Mouse (Mus musculus) naive thymus-derived CD4-positive, alpha-beta T cell, adult 2 months (primary cell): ENCODE results near the gene Tnfsf13.
A peak's percentile ranks its signal among the peaks of the same experiment; 100 is the strongest.

Source experiments
- DNase-seq: peaks from one replicate; pipeline ENCODE4 v3.0.0-alpha.2; 2011; ENCODE audit warnings: low read depth

The Tnfsf13 gene

DNA sequence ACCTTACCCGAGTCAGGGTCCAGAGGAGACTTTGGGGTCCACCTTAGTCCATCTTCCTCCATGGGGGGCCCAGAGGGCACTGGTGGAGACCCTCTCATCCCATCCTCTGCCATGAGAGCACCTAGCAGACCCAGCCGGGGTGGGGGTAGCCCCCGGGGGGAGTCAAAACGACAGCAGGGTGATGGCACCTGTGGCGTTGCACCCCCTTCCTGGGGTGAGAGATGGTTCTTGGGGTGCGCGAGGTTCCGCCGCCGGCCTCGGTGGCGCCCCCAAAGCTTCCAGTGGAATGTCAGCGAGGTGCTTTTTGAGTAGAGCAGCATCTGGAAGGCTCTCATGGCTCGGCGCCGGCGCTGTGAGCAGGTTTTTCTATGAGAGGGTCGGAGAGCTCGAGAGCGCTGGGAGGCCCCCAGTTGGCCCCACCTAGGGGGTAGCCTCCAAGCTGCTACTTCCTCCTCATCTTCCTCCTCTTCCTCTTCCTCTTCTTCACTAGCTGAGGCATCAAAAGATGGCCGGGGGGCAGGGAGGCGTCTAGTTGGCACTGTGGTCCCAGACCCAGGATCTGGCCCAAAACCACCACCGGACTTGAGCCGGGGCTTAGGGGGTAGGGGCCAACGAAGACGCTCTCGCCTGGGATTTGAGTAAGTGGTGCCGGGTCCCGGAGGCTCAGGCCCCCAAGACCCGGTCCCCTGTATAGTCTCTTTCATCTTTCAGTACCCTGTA, 5.3 kb downstream of the Tnfsf13 start:
- DNase-seq = no peak

- no peak for DNase-seq
Measured at GRCm38 (mm10) chr11:69679144-69679543, 6.4 kb downstream of the Tnfsf13 start.

DNA sequence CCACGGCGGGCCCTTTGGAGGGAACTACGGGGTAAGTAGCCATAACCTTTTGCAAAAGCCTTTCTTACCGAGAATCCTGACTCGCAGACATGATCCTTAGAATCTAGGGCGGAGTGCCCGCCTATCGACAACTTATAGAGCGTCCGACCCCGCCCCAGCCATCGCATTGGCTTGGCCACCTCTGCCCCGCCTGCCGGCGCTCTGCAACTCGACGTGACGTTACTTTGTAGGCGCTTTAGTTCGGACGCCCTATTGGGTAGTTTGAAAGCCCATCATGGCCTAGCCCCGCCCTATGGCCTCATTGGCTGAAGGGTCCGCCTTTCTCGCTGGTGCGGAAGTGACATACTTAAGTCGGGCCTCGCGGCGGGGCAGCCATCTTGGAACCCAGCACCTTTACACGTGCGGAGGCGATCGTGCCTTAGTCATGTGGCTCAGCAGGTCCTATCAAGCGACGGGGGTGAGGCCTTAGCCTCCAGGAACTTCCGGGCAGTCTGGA, 13.3 kb downstream of the Tnfsf13 start, which contains the start of gene Eif4a1:
Gene Eif4a1, minus strand, starts transcription at position 213 of the 496 bp plus-strand sequence.
- DNase-seq = peak; percentile 100

GRCm38 (mm10) chr11:69671726-69672124, 13.9 kb downstream of the Tnfsf13 start:
- DNase-seq = no peak

DNA sequence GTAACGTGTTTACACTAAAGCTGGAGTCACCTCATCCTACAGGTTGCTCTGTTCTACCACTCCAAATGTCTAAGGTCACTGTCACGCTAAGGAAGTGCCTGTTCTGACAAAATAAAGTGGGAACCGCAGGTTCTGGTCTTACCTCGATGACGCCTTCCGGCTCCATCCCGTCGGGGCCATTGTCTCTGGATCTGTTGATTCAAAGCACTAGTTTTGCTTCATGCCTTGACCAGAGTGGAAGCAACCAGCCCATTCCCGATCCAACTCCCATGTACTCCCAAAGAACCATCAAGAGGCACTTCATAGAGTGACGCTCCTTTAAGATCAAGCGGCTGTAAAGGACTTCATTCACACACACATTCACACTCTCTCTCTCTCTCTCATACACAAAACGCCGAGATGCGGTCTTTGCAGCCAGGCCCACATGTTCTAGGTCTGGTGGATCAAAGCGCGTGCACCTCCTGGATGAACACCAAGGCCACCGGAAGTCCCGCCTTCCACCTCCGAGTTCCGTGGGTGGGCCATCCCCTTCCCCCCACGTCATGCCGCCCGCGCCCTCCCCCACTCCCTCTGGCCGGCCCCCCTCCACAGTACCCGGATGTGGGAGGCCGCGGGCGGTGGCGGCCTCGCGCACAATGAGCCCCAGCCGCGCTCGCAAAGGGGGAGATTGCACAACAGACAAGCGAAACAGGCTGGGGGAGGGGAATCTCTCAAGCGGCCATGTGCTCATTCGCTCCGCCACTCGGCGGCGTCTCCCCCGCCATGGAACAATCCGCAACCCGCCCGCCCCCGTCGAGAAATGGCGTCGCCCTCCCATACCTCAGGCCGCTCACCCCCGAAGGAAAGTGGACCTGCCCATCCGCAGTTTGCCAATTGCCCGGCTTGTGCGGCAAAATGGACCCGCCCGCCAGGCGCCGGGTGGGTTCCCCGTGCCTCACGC, 14.5 kb downstream of the Tnfsf13 start:
- peak; percentile 98 for DNase-seq

DNA sequence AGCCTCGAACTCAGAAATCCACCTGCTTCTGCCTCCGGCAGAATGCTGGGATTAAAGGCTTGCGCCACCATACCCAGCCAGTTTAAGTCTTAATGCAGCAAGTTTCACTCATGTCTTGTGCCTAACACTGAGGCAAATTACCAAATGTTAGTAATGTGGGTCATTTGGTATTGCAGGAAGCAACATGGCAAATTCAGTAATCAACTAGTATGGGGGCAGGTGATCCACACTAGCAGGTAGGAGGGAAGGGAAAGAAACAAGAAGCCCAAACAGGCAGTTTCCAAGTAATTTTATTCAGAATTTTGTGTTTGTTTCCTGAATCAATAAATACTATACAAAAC, 18.9 kb downstream of the Tnfsf13 start:
- peak; percentile 47 for DNase-seq

DNA sequence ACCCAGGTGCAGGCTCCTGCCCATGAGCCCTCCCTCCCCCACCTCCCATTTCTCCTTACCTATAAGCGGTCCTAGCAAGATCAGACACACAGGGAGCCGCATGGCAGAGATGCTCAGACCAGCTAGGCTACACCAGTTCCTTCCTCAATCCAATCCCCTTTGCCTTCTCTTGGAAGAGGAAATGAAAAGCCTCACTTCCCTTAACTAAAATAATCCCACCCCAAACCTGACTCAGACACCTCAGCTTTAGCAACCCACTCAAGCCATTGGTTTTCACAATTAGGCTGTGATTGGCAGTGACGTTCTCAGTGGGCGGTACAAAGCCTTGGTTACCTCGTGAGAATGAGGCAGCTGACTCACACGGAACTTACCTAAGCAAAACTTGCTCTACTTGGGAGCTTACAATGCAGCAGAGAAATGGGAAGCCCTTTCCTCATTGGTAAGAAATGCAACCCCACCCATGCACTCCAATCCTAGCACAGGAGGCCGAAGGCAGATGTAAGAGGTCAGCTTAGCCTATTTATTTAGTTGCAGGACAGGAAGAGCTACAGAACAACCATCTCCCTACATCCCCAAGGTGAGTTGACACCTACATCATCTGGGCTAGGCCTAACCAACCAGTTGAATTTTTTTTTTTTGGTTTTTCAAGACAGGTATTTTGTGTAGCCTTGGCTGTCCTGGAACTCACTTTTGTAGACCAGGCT, 19.5 kb downstream of the Tnfsf13 start, which contains the start of gene Cd68:
Gene Cd68, minus strand, starts transcription at position 193 of the 704 bp plus-strand sequence.
- peak; percentile 70 for DNase-seq

DNA sequence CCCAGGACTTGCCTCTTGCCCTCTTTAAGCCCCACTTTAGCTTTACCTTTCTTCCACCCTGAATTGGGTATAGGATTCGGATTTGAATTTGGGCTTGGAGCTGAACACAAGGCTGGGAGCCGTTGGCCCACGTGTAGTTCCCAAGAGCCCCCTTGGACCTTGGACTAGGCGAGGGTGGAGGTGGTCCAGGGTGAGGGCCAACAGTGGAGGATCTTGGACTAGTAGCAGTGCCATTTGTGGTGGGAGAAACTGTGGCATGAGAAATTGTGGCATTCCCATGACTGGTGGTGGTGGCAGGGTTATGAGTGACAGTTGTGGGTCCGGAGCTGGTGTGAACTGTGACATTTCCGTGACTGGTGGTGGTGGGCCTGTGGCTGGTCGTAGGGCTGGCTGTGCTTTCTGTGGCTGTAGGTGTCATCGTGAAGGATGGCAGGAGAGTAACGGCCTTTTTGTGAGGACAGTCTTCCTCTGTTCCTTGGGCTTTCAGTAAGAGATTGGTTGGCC, 20.1 kb downstream of the Tnfsf13 start:
- DNase-seq = peak; percentile 28

DNA sequence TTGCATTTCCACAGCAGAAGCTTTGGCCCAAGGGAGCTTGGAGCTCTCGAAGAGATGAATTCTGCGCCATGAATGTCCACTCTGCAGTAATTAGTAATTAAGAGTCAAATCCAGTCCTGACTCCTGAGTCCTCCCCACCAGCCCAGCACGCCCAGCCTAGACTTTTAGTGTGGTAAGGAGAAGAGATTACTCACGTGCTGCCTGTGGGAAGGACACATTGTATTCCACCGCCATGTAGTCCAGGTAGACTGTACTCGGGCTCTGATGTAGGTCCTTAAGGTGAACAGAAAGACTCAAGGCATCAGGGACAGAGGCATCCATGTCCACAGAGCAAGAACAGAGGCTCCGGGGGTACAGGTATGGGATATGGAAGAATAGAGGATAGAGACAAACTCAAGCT, 20.7 kb downstream of the Tnfsf13 start:
- DNase-seq = no peak

DNA sequence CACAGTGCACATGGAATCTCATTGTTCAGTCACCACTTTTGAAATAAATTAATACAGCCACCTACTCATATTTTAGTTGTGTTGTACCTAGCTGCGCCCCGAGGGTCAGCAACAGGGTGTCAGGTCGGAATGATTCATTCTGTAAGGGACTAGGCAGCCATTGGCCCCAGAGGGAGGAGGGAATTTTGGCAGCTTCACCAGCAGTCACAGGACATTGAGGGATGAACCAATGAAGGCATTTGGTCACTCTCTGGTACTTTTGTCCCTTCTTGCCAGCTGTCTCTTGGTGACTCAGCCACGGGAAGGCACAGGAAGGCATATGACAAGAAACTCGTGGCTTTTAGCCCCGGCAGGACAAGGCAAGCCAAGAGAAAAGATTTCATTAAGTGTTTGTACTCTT, 21.8 kb downstream of the Tnfsf13 start:
- DNase-seq = no peak

- DNase-seq = peak; percentile 26
Measured at GRCm38 (mm10) chr11:69662967-69663671, 22.5 kb downstream of the Tnfsf13 start.

DNA sequence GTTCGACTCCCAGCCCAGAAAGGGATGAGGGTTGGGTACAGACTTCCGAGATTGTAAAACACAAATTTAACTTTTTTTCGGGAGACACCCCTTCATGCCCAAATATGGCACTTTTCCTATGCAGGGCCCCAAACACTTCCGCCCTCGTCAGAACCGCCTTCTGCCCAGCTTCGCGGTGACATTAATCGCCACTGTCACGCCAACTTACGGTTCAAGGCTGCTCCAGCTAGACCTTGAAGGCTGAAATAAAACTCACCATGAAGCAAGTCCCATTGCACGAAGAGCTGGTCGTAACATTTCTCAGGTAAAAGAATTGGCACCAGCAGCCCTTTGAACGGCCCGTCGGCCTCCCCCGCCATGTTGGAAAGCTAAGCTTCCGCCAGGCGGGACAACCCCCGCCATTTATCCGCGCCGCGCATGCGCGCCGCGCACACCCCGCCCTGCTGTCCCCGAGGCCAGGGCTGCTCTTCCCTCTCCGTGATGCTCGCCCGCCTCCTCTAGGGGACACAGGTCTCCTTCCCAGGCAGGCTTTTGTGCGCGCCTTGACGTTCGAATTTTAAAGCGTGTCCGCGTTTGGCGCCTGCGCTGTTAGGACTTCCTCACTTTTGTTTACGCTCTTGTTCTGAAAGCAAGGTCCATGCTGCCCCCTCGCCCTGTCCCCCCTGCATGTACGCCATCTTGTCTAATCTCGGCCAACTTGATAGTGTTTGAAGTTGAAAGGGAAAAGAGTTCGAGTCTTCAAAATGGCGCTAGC, 23.2 kb downstream of the Tnfsf13 start, which contains the start of gene Mpdu1:
Gene Mpdu1, minus strand, starts transcription at position 430 of the 754 bp plus-strand sequence.
- DNase-seq = peak; percentile 97

GRCm38 (mm10) chr11:69661221-69661881, 24.2 kb downstream of the Tnfsf13 start:
- peak; percentile 28 for DNase-seq

GRCm38 (mm10) chr11:69657462-69657881, 28.1 kb downstream of the Tnfsf13 start:
- no peak for DNase-seq

DNA sequence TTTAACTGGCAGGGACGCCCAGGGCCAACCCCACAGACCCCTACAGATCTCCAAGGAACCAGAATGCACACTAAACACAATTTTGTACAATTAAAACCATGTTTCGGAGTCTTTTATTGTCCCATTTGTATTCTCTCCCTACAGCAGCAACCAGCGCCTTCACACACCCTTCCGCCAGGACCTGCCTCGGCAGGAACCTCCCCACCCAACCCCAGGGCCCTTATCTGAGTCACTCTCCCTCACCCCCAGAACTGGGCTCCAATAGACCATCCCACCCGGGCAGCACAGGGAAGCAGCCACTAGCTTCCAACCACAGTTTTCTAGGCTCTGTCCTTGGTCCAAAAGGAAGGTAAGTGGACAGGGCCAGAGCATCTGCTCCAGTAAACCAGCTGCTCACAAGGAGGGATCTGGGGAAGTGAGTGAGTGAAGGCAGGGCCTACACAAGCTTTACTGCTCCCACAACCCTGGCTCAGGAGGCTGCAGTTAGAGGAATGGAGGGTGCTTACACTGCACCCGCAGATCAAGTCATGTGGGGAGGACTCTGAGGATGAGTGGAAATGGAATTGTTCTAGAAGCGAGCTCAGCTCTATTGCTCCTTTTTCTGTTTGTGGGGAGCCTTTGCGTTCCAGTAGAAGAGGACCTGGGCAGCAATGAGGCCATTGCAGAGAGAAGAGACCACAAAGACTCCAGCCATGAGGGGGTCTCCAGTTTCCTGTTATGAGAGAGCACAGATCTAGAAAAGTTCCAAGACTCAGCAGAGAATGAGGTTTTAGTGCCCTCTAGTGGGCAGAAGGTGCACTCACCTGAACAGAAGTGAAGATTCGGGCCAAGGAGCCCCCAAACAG, 28.7 kb downstream of the Tnfsf13 start:
- DNase-seq = peak; percentile 82

GRCm38 (mm10) chr11:69656065-69656455, 29.5 kb downstream of the Tnfsf13 start:
- no peak for DNase-seq

DNA sequence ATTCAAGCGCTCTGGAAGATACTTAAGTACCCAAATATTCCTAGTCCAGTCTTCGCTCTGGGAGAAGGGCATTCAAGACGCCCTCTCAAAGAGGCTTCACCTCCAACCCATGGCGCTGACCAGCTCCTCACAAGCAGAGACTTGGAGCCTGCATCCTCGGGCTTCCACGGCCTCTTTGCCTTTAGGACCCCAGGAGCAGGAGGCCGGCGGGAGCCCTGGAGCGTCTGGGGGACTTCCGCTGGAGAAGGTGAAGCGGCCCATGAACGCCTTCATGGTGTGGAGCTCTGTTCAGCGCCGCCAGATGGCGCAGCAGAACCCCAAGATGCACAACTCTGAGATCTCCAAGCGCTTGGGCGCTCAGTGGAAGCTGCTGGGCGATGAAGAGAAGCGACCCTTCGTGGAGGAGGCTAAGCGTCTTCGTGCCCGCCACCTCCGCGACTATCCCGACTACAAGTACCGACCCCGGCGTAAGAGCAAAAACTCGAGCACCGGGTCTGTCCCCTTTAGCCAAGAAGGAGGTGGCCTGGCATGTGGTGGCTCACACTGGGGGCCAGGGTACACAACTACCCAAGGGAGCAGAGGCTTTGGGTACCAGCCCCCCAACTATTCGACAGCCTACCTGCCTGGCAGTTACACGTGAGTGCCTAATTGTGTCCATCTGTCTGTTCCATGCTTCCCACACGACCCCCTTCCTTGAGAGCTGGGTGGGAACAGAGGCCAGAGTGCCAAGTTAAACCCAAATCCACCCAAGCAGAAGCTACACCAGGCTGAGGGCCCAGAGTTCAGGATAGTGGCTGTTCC, 30.1 kb downstream of the Tnfsf13 start, which contains the start of gene Sox15:
Gene Sox15, plus strand, starts transcription at position 51 of the 801 bp plus-strand sequence.
- peak; percentile 56 for DNase-seq

DNA sequence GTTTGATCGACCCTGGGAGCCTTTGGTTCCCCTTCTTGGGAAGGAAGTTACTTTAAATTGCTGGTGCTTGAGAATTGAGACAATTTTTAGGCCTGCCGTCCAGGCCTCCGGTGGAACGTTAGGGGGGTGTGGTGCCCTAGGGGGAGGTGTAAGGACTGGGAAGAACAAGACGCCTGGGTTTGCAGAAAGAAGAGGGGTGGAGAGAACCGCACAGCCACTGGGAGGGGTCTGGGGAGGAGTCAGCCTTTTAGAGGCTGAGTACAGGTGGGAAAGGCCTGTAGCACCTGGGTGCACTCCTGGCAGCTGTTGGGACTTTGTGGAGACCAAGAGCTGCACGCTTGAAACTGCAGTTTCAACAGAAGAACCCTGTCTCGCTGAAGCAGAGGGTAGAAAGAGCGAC, 30.8 kb downstream of the Tnfsf13 start:
- no peak for DNase-seq
